Mouse (Mus musculus): ENCODE measurements around the gene U2af1.
A peak's percentile ranks its signal among the peaks of the same experiment; 100 is the strongest.

Gene U2af1

GRCm38 (mm10) chr17:31662855-31663254 lies 4.2 kb upstream of the U2af1 start:
- no peak for DNase-seq (ENCODE audit: low read depth, low spot score)

- DNase-seq (ENCODE audit: low read depth, low spot score) = no peak
These were observed 2.1 kb upstream of the U2af1 start for GRCm38 (mm10) chr17:31660661-31661250.

- no peak for DNase-seq (ENCODE audit: low read depth, low spot score)
These were observed 590 bp downstream of the U2af1 start for GRCm38 (mm10) chr17:31658136-31658467.

GRCm38 (mm10) chr17:31657141-31657983 lies 1.3 kb downstream of the U2af1 start:
- no peak for DNase-seq (ENCODE audit: low read depth, low spot score)

GRCm38 (mm10) chr17:31656682-31657081 lies 2.0 kb downstream of the U2af1 start:
- no peak for DNase-seq (ENCODE audit: low read depth, low spot score)

- DNase-seq (ENCODE audit: low read depth, low spot score) = no peak
These were observed 3.3 kb downstream of the U2af1 start for GRCm38 (mm10) chr17:31655366-31655765.

GRCm38 (mm10) chr17:31653277-31653676 lies 5.4 kb downstream of the U2af1 start:
- DNase-seq (ENCODE audit: low read depth, low spot score) = no peak

- no peak for DNase-seq (ENCODE audit: low read depth, low spot score)
These were observed 6.5 kb downstream of the U2af1 start for GRCm38 (mm10) chr17:31652152-31652551.

- no peak for DNase-seq (ENCODE audit: low read depth, low spot score)
These were observed 12.3 kb downstream of the U2af1 start for GRCm38 (mm10) chr17:31646199-31647002.

GRCm38 (mm10) chr17:31642913-31643312 lies 15.8 kb downstream of the U2af1 start:
- DNase-seq (ENCODE audit: low read depth, low spot score) = no peak

GRCm38 (mm10) chr17:31642331-31642730 lies 16.4 kb downstream of the U2af1 start:
- no peak for DNase-seq (ENCODE audit: low read depth, low spot score)

- no peak for DNase-seq (ENCODE audit: low read depth, low spot score)
These were observed 19.0 kb downstream of the U2af1 start for GRCm38 (mm10) chr17:31639651-31640050.

- DNase-seq (ENCODE audit: low read depth, low spot score) = no peak
These were observed 20.7 kb downstream of the U2af1 start for GRCm38 (mm10) chr17:31637866-31638570.

- DNase-seq (ENCODE audit: low read depth, low spot score) = peak; percentile 48
These were observed 21.5 kb downstream of the U2af1 start, which contains the start of gene Cbs for GRCm38 (mm10) chr17:31636942-31637811. TSS of gene Cbs (minus strand) at chr17:31637238.

- no peak for DNase-seq (ENCODE audit: low read depth, low spot score)
These were observed 22.3 kb downstream of the U2af1 start for GRCm38 (mm10) chr17:31636277-31636941.

GRCm38 (mm10) chr17:31635781-31636180 lies 22.9 kb downstream of the U2af1 start:
- DNase-seq (ENCODE audit: low read depth, low spot score) = no peak

GRCm38 (mm10) chr17:31634896-31635295 lies 23.8 kb downstream of the U2af1 start:
- no peak for DNase-seq (ENCODE audit: low read depth, low spot score)

- DNase-seq (ENCODE audit: low read depth, low spot score) = no peak
These were observed 25.7 kb downstream of the U2af1 start for GRCm38 (mm10) chr17:31633007-31633406.

- DNase-seq (ENCODE audit: low read depth, low spot score) = no peak
These were observed 27.5 kb downstream of the U2af1 start for GRCm38 (mm10) chr17:31631081-31631800.

GRCm38 (mm10) chr17:31627961-31628360 lies 30.7 kb downstream of the U2af1 start:
- DNase-seq (ENCODE audit: low read depth, low spot score) = no peak
